Mouse (Mus musculus) heart, adult 2 months (tissue): ENCODE results near the gene Mphosph10. TPM values are rescaled to one million over a fixed set of nuclear protein-coding genes. Genes with fewer than 3 reads are reported as not detected.

Source experiments
- DNase-seq, 2 experiments: peaks; one replicate each; pipeline ENCODE4 v3.0.0; 2021
- H3K27ac ChIP-seq: fragments of 200-600 bp; 2 replicates; pipeline ENCODE4 v1.8.1; 2022
- H3K27me3 ChIP-seq: fragments of 200-500 bp; 2 replicates; pipeline ENCODE4 v1.6.1; 2012; ENCODE audit warnings: mild to moderate bottlenecking, low read length, inconsistent platforms, mixed read lengths; ENCODE audit not compliant: control insufficient read depth, insufficient read depth
- H3K36me3 ChIP-seq: fragments of 200-500 bp; 2 replicates; pipeline ENCODE4 v1.6.1; 2012; ENCODE audit warnings: low read length, inconsistent platforms; ENCODE audit not compliant: control insufficient read depth, insufficient read depth
- H3K4me1 ChIP-seq: fragments of 200-500 bp; 2 replicates; pipeline ENCODE4 v1.6.1; 2011; ENCODE audit warnings: low read length; ENCODE audit not compliant: control insufficient read depth, insufficient read depth
- H3K4me3 ChIP-seq: fragments of 200-600 bp; 2 replicates; pipeline ENCODE4 v1.8.1; 2022
- H3K79me2 ChIP-seq: fragments of 200-500 bp; replicated peaks from 2 replicates; pipeline ENCODE4 v1.6.1; 2012; ENCODE audit warnings: mild to moderate bottlenecking, inconsistent platforms, low read length, moderate library complexity, mixed read lengths; ENCODE audit not compliant: control insufficient read depth, insufficient read depth
- H3K9ac ChIP-seq: fragments of 200-500 bp; 2 replicates; pipeline ENCODE4 v1.6.1; 2012; ENCODE audit warnings: low read depth, mild to moderate bottlenecking, control low read depth, inconsistent platforms, low read length, mixed read lengths
- CTCF ChIP-seq: fragments of 200-600 bp; IDR thresholded peaks from 2 replicates; pipeline ENCODE4 v1.8.1; 2022; ENCODE audit warnings: antibody characterized with exemption, mild to moderate bottlenecking, moderate library complexity
- EP300 ChIP-seq: fragments of 200-500 bp; IDR thresholded peaks from 2 replicates; pipeline ENCODE4 v1.6.1; 2011; ENCODE audit warnings: low read depth, low read length, control low read depth; ENCODE audit not compliant: insufficient read depth
- POLR2A ChIP-seq: fragments of 200-500 bp; IDR thresholded peaks from 2 replicates; pipeline ENCODE4 v1.6.1; 2011; ENCODE audit warnings: mild to moderate bottlenecking, low read depth, low read length, control low read depth; ENCODE audit not compliant: insufficient read depth
- whole genome bisulfite sequencing: fragments of 180-500 bp; shearing (Covaris S2); methylation state at CpG from one replicate; pipeline ENCODE4 v1.1.7; 2018; 5-methylcytosine and 5-hydroxymethylcytosine counted together
- intact Hi-C: fragments of 180-260 bp; cut with DNase I; formaldehyde crosslinking; loops from one replicate; pipeline ENCODE4 v1.15.1; 2025
- polyA plus RNA-seq: library from polyadenylated mRNA; depleted of rRNA; stranded (reverse); fragments of >200 nt; gene quantifications from 2 replicates; pipeline ENCODE4 v1.2.3, GENCODE M21; 2012
- total RNA-seq, 2 experiments: library from RNA; stranded (reverse); gene quantifications; 2 replicates each; pipeline ENCODE4 v1.2.3; 2021

Mphosph10 gene
- total and polyA plus RNA-seq, 3 experiments, result 0.66 to 15.3 (median 10.8) TPM

DNA sequence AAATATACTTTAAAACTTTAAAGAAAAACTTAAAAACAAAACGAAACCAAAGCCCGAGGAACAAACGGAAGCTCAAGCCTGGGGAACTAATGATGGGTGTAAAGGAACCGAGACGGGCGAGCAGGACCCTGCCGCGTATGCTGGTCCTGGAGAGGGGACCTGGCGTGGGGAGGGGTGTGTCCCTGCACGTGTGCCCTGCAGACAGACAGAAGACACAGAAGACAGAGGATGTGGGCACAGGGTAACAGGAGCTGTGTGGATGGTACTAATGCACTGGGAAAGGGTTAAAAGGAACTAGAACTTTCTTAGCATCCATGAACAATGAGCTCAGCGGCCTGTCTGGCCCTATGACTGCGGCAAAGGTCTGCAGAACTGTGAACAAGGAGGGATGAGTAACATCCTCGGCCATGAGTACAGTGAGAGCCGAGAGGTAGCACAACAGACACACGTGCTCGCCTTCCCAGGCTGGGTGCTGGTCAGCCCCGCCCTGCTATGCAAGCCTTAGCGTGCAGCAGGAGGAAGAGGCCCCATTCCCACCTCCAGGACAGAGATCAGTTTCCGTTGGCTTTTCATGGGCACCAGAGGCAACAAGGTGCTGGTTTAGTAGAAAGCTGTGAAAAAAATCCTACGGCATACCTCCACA lies 32.0 kb downstream of the Mphosph10 start:
- H3K27ac ChIP-seq, result no peak overlapping the region
- 83% methylated on average over 20 of the region's 20 CpGs for WGBS
- H3K27me3 ChIP-seq, result no peaks in the 10 kb centered on the region
- TF ChIP-seq EP300 (no peak), POLR2A (no peak), CTCF (no peak)
- H3K4me1 ChIP-seq, result no peaks in the 10 kb centered on the region
- no peaks in the 10 kb centered on the region for H3K79me2 ChIP-seq
- H3K9ac ChIP-seq, result no peak overlapping the region
- no peak for DNase-seq
- no peak overlapping the region for H3K4me3 ChIP-seq
- H3K36me3 ChIP-seq, result no peaks in the 10 kb centered on the region
- intact Hi-C loops, result no loop called here

DNA sequence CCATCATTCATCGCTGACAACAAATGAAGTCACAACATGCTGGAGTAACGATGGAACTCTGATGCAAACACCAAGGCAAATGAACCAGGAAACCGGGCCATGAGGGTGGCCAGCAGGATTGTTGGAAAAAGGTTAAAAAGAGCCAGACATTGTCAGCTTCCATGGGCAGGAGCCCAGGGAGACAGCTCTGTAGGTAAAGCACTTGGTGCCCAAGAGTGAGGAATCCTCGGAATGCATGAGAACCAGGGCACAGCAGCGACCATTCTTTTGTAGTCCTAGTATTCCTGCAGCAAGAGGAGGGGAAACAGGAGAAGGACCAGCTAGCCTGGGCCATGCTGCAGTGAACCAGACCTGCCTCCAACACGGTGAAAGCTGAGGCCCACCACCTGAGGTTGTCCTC lies 33.4 kb downstream of the Mphosph10 start:
- Histone ChIP-seq H3K79me2 (no peaks in the 10 kb centered on the region), H3K27ac (no peak overlapping the region), H3K4me3 (no peak overlapping the region), H3K36me3 (no peaks in the 10 kb centered on the region), H3K9ac (no peak overlapping the region), H3K4me1 (no peaks in the 10 kb centered on the region), H3K27me3 (no peaks in the 10 kb centered on the region)
- no peak for TF ChIP-seq EP300
- no peak for TF ChIP-seq POLR2A
- TF ChIP-seq CTCF, result no peak
- DNase-seq, result no peak
- 85% methylated on average over 6 of the region's 6 CpGs for WGBS
- intact Hi-C loops, result no loop called here

DNA sequence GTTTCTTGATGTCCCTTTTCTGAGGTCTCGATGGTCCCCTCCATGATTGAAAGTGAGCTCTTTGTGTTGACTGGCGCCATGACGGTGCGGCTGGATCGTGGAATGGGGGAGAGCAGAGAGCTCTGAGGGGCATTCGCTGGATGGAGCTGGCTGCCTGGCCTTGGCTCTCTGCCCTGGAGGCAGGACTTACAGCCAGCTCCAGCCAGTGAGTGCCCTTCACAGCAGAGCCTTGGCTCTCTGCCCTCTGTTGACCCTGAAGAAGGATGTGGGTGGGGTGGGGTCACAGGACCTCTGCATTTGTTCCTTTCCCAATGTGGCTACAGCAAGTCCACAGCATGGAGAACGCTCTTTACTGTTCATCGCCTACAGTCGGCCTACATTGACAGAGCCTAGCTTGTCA lies 34.7 kb downstream of the Mphosph10 start:
- peak; percentile 48 to 61 for DNase-seq
- TF ChIP-seq CTCF, result no peak
- no peak for TF ChIP-seq POLR2A
- no peak for TF ChIP-seq EP300
- H3K79me2 ChIP-seq, result no peaks in the 10 kb centered on the region
- H3K4me3 ChIP-seq, result no peak overlapping the region
- H3K27me3 ChIP-seq, result no peaks in the 10 kb centered on the region
- 69% methylated on average over 9 of the region's 9 CpGs for WGBS
- H3K4me1 ChIP-seq, result no peaks in the 10 kb centered on the region
- no peaks in the 10 kb centered on the region for H3K36me3 ChIP-seq
- H3K27ac ChIP-seq, result no peak overlapping the region
- intact Hi-C loops, result no loop called here
- H3K9ac ChIP-seq, result no peak overlapping the region

DNA sequence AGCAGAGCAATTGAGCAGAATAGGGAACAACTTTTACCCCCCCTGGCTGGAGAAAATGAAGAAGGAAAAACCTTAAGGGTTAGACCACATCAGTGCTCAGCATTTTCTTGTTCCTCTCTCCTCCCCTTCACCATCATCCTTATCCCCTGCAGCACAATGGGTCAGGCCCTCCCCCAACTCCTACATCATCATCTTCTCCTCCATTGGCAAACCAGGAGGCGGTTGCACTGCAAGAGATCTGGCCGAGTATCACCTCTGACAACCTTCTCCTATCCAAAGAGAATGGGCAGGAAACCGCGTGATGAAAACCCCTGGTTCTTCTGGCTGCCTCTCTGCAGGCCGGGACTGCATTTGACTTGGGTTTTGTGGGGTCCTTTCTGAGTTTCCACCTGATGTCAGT lies 35.4 kb downstream of the Mphosph10 start:
- no peaks in the 10 kb centered on the region for H3K4me1 ChIP-seq
- intact Hi-C loops, result no loop called here
- DNase-seq, result no peak

DNA sequence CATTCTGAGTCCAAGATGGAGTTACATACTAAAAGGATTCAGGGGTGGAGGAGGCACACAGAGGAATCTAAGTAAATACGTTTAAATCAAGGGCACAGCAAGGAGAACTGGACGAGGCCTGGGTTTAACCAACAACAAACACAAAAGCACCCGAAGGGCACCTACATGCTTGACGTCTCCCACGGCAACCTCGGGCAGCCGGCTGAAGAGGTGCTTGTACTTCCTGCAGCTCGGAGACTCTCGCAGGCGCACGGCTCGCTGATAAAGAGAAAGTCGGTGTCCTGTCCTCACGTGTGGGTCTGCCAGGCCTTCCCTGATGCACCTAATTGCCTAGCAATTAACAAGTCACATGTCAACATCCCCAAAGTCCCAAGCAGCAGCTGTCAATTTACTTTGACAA lies 37.9 kb downstream of the Mphosph10 start:
- Histone ChIP-seq H3K27ac (no peak overlapping the region), H3K4me1 (no peaks in the 10 kb centered on the region), H3K9ac (no peak overlapping the region), H3K36me3 (no peaks in the 10 kb centered on the region), H3K79me2 (no peaks in the 10 kb centered on the region), H3K27me3 (no peaks in the 10 kb centered on the region), H3K4me3 (no peak overlapping the region)
- intact Hi-C loops, result no loop called here
- DNase-seq, result no peak
- WGBS, result 83% methylated on average over 14 of the region's 14 CpGs
- TF ChIP-seq POLR2A, result no peak
- TF ChIP-seq EP300, result no peak
- no peak for TF ChIP-seq CTCF

More for the DNA sequence above, 35.4 kb downstream of the Mphosph10 start:
- TF ChIP-seq EP300 (no peak), POLR2A (no peak), CTCF (no peak)
- H3K27me3 ChIP-seq, result no peaks in the 10 kb centered on the region
- H3K36me3 ChIP-seq, result no peaks in the 10 kb centered on the region
- no peak overlapping the region for H3K4me3 ChIP-seq
- H3K9ac ChIP-seq, result no peak overlapping the region
- H3K79me2 ChIP-seq, result no peaks in the 10 kb centered on the region
- H3K27ac ChIP-seq, result no peak overlapping the region
- 84% methylated on average over 5 of the region's 5 CpGs for WGBS

DNA sequence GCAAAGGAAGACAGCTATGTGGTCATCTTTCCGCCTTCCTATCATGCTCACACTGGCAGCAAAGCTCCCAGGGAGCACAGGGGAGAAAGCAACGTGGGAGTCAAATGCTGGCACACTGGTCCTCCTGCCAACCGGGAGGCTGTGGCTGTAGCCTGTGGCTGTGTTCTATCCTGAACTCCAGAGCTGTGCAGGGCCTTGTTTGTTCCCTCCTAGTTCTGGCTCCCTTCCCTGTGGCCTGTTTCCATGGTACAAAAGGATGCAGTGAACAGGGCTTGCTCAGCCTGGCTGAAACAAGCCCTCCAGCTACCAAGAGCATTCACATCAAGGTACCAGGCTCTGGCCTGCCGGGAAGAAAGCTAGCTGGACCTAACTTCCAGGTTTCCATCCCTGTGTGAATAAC lies 41.0 kb downstream of the Mphosph10 start:
- no peak overlapping the region for H3K9ac ChIP-seq
- no peaks in the 10 kb centered on the region for H3K36me3 ChIP-seq
- H3K79me2 ChIP-seq, result no peaks in the 10 kb centered on the region
- H3K4me3 ChIP-seq, result no peak overlapping the region
- no peaks in the 10 kb centered on the region for H3K4me1 ChIP-seq
- no peaks in the 10 kb centered on the region for H3K27me3 ChIP-seq
- intact Hi-C loops, result no loop called here
- no peak for TF ChIP-seq CTCF
- no peak for TF ChIP-seq EP300
- TF ChIP-seq POLR2A, result no peak
- no peak overlapping the region for H3K27ac ChIP-seq
- DNase-seq, result no peak
- WGBS, result 63% methylated on average over 4 of the region's 4 CpGs
